Mouse (Mus musculus) CH12F3 (cell line): Measurements from ENCODE around the gene Jak1.

Source experiments
- in situ Hi-C: fragments of 300-500 bp; cut with MboI; formaldehyde crosslinking; loops from 2 replicates; pipeline ENCODE4 v1.14.3; 2020; ENCODE audit warnings: low sequenced_read_pairs

The Jak1 gene

GRCm38 (mm10) chr4:101196407-101196806 is 68.7 kb downstream of the Jak1 start:
- in situ Hi-C loops: no loop called here

DNA sequence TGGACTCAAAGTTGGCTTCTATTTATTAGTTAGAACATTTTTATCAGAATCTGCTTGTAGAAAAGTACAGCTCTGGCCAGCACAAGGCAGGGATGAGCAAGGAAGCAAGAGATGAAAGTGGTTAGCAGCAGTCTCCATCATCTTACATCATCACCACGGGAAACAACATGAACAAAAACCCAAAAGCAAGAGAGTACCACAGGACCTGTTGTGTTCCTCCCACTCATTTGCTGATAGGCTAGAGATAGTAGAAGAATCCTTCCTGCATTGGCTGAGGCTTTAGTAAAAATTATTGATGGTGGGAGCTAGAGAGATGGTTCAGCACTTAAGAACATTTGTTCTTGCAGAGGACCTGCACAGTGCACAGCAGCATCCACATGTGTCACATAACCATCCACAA is 70.9 kb downstream of the Jak1 start:
- in situ Hi-C loops: no loop called here

DNA sequence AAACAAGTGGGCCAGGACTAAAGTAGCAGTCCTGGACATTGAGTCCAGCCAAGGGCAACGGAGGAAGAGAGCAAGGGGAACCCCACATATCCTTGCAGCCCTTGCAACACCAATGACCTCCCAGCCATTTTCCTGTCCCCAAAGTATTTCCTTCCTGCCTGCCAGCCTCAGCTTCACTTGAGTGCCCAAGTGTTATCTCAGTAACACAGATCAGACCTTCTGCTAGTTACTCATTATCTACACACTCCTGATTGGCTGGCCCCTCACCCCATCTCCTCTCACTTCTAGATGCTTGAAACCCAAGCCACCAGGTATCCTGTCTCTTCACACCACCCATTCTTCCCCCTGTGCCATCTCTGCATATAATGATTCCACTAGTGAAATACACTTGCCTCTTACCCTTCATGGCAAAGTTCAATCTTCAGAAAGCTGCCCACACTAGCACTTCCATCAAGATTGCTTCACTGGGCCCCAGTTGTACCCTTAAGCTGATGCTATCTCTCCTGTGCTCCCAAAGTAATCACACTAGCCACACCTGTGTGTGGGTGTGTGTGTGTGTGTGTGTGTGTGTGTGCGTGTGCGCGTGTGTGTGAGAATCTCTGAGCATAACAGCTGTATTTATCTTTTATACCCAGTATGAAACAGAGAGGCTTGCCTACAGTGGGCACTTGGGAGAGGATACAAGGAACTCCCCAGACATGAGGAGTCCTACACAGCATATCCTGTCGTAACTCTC is 72.7 kb downstream of the Jak1 start:
- in situ Hi-C loops: no loop called here

DNA sequence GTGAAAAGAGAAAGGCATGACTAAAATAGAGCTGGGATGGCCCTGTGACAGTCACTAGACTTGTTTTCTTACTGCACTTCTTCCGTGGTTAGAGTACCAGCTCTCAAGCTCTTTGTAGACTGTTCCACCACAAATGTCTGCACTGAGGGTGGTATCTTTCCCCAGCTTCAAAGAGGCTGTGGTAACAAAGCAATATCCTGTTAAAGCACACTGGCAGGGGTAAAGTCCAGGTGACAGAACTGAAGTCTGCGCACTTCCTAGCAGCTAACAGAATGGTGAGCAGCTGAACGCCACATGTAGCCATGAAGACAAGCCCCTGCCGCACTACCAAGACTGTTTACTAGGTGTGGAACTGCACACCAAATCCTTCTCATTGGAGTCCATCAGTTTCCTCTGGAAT is 77.7 kb downstream of the Jak1 start:
- in situ Hi-C loops: no loop called here

DNA sequence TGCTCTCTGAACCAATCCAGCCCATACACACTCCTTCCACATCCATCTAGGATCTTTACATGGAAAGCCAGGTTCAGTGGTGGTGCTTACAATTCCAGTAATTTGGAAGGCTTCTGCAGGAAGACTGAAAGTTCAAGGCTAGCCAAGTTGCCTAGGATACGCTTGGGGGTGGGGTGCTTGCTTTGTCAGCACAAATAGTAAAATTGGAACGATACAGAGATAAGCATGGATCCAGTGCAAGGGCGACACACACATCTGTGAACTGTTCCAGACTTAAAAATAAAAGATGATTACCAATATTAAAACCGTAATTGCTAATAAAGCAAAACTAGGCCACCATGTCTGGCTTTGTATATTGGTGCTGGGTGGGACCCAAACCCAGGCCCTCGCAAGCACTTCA is 78.5 kb downstream of the Jak1 start:
- in situ Hi-C loops: no loop called here

DNA sequence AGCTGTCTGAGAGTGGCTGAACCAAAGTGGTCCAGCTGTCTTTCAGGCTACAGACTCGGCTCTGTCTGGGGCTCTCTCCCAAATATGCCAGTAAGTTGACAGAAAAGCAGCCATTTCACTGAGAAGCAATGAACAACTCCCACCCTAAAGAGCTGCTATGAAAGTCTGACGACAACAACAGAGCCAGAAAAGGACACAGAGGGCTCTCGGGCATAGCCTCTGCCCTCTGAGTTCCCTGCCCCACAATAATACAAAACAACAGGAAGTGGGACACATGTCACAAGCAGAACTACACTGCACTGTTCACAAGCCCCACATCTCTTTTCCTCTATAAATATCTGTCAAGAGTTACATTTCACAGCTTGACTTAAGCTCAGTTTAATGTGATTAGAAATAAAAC is 79.9 kb downstream of the Jak1 start:
- in situ Hi-C loops: no loop called here

GRCm38 (mm10) chr4:101182603-101183011 is 82.5 kb downstream of the Jak1 start:
- in situ Hi-C loops: no loop called here

- in situ Hi-C loops: no loop called here
Measured at GRCm38 (mm10) chr4:101180681-101181080, 84.4 kb downstream of the Jak1 start.

GRCm38 (mm10) chr4:101179836-101180235 is 85.2 kb downstream of the Jak1 start:
- in situ Hi-C loops: no loop called here

DNA sequence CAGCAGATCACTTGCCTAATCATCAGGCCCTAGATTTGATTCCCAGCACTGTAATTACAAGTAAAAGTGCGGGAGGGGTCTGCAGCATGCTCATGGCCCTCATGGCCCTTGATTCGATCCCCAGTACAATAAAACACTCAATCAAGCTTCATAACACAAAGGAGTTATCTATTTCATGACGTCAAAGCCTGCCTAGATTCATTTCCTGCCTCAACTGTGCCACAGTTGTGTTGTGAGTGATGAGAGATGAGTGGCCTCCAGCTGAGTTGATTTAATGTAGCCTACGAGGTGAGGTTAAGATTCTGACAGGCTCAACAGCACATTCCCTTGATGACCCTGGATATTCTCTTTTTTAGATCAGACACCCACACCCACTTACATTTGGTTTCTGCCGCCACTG is 86.0 kb downstream of the Jak1 start:
- in situ Hi-C loops: no loop called here

DNA sequence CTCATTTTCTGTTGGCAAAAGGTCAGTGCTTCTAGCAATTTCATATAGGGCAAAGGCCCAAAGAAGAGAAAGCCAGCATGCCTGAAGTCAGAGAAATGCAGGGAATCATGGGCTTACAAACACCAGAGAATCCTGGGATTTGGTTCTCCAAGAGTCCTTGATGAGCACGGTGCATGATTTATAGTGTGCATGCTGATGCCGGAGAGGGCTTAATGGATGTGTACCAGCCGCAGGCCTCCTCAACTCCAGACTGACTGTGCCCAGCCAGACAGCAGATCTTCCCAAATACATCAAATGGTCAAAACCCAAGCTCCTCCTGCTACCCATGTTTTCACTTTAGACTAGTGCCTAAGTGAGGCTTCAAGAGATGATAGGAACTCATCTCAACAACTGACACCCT is 87.3 kb downstream of the Jak1 start:
- in situ Hi-C loops: no loop called here

DNA sequence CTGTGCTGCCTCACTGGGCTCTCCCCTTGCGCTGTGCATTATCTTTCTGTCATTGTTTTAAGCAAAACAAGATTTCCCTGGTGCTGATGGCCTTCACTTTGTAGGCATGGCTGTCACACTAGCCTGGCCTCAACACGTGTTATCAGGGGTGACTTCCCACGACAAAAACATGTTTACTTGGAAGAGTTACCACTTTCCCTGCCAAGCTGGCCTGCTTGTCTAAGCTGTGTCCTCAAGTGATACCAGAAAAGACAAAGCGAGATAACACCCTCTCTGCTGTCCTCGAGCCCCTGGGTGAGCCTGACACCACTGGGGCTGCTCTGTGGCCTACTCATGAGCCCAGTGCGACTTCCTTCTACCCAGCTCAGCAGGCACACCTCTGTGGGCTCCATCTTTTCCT is 89.0 kb downstream of the Jak1 start:
- in situ Hi-C loops: no loop called here

DNA sequence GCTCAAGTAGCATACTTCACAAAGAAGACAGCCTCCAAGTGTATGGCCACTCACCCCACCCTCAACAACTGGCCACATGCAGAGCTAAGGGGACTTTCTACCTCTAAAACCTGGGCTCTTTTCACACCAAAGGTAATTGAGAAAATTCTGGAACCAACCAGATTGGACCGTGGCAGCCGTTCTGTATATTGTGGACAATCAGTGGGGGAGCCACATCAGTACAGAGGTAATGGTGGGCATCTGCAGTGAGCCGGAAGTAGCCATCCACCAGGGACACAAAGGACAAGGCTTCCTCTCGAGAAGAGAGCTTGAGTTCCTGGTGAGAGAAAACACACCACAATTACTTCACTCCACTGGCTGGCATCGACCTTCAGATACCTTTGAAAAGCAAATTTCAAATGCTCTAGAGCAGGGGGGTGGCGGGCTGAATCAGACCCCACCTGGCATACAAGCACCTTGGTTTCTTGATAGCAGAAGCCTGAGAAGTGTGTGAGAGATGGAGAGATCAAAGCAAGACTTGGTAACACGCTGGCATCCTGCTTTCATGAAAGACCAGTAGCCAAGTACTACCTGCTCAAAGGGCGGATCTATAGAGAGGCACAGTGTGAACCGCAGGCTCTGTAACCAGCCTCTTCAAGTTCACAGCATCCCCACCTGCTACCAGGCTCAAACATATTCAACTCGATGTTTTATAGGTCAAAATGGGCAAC is 90.0 kb downstream of the Jak1 start:
- in situ Hi-C loops: no loop called here

GRCm38 (mm10) chr4:101172738-101173137 is 92.3 kb downstream of the Jak1 start:
- in situ Hi-C loops: no loop called here

GRCm38 (mm10) chr4:101168189-101168778 is 96.8 kb downstream of the Jak1 start:
- in situ Hi-C loops: loop anchor here (10.0 kb wide), 1 partner anchor 157 kb away; no protein-coding TSS in a partner anchor

DNA sequence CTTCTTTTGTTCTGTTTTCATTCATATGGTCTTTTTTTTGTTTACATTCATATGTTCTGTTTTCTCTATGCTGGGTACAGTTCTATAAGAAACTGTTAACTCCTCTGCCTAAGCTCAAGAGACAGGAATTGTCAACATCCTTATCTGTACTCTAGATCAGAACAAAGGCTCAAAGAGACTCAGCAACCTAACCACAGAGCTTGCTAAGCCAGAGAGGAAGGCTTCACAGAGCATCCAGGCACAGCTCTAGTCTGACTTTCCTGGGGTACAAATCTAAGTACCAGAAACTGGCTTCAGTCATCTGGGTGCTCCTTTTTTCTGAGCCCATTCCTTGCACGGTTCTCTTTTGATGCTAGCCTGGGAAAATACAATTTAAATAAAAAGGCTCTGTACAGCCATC is 97.3 kb downstream of the Jak1 start:
- in situ Hi-C loops: loop anchor here (10.0 kb wide), 1 partner anchor 157 kb away; no protein-coding TSS in a partner anchor

DNA sequence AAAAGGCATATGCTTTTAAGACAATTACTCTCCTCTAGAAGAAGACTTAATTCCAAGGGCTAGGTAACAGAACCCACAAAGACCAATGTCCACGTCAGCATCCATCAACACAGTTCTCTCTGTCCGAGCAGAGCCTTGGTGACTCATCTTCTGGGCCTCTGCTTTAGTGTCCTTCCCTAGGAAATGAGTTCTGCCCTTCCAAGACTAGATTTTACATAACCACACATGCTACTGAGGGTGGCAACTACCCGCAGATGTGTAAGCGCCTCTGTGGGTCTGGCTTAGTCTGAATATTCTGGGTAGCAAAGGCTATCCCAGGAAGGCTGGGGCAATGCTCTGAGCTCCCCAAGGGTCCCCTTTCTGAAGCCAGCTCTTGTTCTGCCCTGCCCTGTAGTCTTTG is 99.3 kb downstream of the Jak1 start:
- in situ Hi-C loops: loop anchor here (10.0 kb wide), 1 partner anchor 159 kb away; no protein-coding TSS in a partner anchor

- in situ Hi-C loops: loop anchor here (10.0 kb wide), 1 partner anchor 160 kb away; no protein-coding TSS in a partner anchor
Measured at GRCm38 (mm10) chr4:101164673-101165072, 100.4 kb downstream of the Jak1 start.

- in situ Hi-C loops: loop anchor here (10.0 kb wide), 1 partner anchor 161 kb away; no protein-coding TSS in a partner anchor
Measured at GRCm38 (mm10) chr4:101164189-101164588, 100.9 kb downstream of the Jak1 start.

GRCm38 (mm10) chr4:101160821-101161220 is 104.3 kb downstream of the Jak1 start:
- in situ Hi-C loops: loop anchor here (10.0 kb wide), 1 partner anchor 164 kb away; no protein-coding TSS in a partner anchor

DNA sequence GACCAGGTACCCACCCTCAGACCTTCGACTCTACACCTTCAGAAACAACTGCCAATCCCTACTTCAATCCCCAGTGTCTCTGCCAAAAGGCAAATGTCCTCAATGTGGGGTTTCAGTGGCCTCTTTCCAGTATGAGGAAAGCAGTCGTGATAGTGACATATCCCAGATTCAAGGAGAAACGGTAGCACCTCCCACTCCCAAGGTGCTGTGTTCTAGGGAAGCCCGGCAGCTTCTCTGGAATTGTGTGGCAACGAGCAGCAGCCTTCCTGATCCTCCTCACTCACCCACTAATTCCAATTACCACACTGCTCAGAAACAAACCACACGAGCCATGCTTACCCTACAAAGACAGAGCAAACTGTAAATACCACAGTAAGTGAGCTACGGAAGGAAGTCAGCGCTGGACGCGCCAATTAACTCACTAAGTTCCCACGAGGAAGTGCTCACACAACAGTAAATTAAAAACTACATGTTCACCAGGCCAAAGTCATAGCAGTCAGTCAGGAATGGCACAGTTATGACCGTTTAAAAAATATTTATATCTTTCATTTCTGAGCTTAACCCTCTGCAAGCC is 105.8 kb downstream of the Jak1 start:
- in situ Hi-C loops: no loop called here
